Mouse (Mus musculus) layer of hippocampus, postnatal 14 days (tissue): Measurements from ENCODE around the gene Hist3h2a. TPM values are rescaled to one million over a fixed set of nuclear protein-coding genes. Genes with fewer than 3 reads are reported as not detected.

Experiments
- DNase-seq, 2 experiments: peaks; one replicate each; pipeline ENCODE4 v3.0.0; 2021 to 2022; ENCODE audit warnings: low spot score in 2 of 2, mixed read lengths in 1 of 2
- long read RNA-seq, 2 experiments: library from polyadenylated mRNA; stranded (forward); transcript quantifications; one replicate each; pipeline ENCODE4 v2.0.0; 2021
- total RNA-seq, 2 experiments: library from RNA; stranded (reverse); gene quantifications; 2 replicates each; pipeline ENCODE4 v1.2.3; 2021

The Hist3h2a gene
- total RNA-seq, result 10 to 100 TPM; 59.7 to 62.5 TPM
- long read RNA-seq, experiment 1, transcript Hist3h2a-201 (1 exons, 2,146 nt), result major isoform, 75 of 75 reads
- long read RNA-seq, experiment 1, partial matches to known transcripts, result 0 of 75 reads
- long read RNA-seq, experiment 1, other reads (novel, unspliced or antisense), result 0 of 75 reads
- long read RNA-seq, experiment 2, transcript Hist3h2a-201 (1 exons, 2,146 nt), result major isoform, 151 of 151 reads
- long read RNA-seq, experiment 2, partial matches to known transcripts, result 0 of 151 reads
- long read RNA-seq, experiment 2, other reads (novel, unspliced or antisense), result 0 of 151 reads

DNA sequence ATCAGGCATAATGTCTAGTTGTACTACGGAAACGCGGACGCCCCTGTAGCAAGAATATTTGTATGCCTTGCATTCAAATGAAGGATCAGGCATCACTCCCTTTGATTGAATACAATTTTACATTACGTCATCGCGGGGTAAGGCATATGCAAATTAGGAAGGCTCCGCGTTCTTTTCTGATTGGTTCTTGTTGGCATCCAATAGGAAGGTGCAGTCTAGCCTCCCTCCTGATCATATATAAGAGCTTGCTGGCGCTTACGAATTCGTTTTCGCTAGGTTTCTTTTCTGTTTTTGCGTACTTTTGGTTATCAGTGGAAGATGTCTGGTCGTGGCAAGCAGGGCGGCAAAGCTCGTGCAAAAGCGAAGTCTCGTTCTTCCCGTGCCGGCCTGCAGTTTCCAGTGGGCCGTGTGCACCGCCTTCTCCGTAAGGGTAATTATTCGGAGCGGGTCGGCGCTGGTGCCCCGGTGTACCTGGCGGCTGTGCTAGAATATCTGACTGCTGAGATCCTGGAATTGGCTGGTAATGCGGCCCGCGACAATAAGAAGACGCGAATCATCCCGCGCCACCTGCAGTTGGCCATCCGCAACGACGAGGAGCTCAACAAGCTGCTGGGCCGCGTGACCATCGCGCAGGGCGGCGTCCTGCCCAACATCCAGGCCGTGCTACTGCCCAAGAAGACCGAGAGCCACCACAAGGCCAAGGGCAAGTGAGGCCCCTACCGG is at the start of gene Hist3h2a, which contains the start of gene Trim17:
Hist3h2a (plus strand) TSS at position 266 of the 723 bp plus-strand sequence.
Trim17 (plus strand) TSS at position 266 of the 723 bp plus-strand sequence.
- peak; percentile 85 to 99 for DNase-seq

DNA sequence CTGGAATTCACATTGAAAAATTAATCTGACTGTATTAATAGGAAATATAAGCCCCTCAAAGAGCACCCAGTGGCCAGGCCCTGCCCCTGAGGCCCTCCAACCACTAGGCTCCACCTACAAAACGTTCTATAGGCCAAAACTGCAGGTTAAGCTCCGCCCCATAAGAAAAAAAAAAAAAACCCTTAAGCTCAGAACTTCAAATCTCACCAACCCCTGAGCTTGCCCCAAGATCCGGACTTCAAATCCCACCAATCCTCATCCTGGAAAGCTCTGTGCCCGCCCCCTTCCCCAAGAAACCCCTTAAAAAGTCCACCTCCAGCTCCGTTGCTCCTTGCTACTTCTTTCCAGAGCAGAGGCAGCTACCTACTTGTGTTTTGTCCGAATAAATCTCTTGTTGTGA is 49.6 kb upstream of the Hist3h2a start:
- DNase-seq, result peak in 1 of 2 experiments; percentile 14

DNA sequence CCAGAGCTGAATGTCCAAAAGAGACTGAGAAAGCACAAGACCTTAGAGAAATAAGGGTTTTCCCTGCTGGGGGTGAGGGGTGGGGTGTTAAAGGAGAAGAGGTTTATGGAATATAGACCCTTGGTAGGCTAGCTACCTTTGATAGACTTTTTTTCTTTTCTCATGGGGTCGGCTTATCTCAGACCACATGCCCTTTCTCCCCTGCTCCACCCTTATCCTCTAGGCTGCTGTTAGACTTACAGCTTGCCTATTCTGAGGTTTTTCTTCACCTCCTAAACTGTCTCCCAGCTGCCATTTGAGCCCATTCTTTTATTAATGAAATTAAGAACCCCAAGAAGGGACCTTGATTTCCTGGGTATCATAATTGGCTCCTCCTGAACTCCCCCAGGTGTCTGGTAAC is 40.7 kb upstream of the Hist3h2a start:
- DNase-seq, result no peak

DNA sequence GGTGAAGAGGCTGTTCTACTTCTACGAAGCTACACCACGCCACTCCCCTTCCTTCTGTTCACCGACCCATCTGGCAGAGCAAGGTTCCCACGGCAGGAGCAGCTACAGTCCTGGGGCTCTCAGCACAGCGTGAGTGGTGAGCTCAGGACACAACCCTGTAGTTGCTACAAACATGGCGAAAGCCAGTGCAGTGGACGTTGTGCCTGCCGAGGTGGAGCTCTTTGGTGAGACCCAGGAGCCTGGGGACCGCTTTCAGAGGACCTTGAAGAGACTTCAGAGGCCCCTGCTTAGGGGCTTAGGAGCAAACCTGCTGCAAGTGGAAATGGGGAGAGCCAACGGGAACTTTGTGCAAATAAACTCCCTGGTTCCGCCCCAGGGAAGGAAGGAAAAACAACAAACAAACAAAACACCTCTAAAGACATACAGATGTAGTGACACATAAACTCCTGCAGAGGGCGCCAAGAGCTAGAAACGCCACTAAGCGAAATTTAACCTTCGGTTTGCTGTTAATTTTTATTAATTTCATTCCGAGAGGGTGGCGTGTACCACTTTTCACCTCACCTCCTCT is 39.9 kb upstream of the Hist3h2a start:
- DNase-seq, result no peak

DNA sequence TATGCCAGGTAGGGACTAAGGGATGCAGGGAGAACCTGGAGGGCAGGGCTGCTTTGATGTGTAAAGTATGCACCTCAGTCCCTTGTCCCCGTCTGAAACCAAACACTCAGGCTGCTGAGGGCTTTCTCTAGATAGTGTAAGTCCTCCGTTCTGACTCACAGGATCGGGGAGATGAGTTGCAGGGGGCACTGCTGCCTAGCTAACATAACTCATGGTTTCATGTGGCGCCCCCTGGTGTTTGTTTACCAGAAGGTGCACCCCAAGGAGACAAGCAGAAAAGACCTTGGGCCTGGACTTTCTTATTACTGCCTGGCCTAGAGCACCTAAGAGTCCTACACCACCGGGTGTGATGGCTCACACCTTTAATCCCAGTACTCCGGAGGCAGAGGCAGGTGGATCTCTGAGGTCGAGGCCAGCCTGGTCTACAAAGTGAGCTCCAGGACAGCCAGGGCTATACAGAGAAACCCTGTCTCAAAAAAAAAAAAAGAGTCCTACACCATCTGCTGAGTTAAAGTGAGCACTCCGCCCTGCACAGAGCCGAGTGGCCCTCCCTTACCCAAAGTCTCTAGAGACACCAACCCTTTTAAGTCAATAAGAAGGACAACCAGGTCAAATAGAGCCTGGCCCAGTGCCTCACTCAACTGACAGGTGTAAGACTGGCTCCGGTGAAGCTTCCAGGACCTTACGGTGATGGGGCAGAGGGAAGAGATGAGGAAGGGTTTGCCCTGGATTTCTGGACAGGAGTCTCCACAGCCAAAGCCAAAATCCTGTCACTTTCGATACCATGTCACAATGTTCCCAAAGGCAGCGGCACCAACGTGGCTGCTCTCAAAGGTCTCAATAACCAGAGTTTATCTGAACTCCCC is 37.4 kb upstream of the Hist3h2a start:
- DNase-seq, result no peak

DNA sequence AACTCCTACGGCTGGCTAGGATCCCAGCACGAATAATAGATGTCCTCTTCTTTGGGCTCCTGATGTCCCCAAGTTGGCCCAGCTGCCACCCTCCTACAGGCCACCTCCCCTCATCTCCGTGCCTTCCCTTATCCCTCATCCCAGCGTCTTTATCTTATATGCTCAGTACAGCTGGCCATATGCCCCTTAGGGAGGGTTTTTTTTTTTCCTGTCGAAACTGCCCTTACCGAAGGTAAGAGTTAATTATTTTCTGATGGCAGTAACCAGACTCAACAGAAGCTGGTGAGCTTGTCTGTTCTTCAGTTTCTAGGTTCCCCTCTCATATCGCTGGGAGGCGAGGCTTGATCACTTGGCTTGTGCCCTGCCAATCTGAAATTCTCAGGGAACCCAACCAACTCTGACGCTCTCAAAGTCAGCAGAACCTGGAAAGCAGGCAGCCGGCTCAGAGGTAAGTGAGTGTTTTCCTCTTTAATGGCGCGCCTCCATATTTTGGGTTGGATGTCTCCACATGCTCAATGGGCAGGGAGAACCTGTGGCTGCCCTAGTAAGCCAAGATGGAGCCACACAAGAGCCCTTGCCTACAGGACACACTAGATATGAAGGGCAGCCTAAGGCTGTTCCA is 36.6 kb upstream of the Hist3h2a start, which contains the start of gene Btnl10:
Btnl10 (plus strand) TSS at position 164 of the 622 bp plus-strand sequence.
- DNase-seq, result no peak

DNA sequence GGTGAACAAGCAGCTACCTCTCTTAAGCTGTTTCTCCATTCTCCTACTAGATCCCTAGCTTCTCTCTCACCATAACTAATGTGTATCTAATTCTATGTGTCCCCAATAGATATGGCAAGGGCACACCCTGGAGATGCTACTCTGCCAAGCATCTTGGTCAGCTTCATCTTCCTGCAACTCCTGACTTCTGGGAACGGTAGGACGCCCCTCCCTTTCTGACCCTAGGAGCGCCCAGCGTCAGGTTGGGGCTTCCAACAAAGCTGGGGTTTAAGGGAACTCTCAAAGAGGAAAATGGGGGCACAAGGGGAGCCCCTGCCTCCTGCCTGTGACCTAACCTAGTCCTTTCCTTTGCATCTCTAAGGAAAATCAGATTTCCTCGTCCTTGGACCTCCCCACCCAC is 35.7 kb upstream of the Hist3h2a start:
- DNase-seq, result no peak

DNA sequence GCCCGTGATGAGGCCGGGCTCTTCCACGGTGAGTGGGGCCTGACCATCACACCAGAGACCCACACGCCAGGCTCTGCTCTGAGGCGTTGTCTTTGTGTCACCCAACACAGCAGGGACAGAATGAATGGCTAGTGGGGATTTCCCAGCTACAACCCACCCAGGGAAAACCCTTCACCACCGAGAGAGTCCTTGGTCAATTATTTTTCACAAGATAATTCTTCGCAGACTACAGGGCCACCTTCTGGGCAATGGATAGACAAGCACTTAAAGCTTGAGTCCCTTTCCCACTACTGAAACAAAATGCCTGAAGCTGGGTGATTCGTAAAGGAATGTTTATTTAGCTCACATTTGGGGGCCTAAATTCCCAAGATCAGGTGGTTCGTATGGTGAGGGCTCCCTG is 32.1 kb upstream of the Hist3h2a start:
- DNase-seq, result no peak

DNA sequence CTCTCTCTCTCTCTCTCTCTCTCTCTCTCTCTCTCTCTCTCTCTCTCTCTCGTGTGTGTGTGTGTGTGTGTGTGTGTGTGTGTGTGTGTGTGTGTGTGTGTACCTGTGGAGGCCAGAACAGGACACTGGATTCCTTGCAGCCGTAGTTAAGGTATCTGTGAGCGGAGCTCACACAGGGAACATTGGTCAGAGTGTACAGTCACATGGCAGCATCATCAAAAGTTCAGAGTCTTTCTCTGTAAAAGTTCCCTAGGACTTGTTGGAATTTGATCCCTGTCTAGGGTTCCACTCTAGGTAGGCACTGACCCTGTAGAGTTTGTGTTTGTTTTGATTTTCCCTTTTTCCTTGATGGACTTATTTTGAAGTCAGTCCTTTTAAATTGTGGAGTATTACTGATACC is 27.8 kb upstream of the Hist3h2a start:
- no peak for DNase-seq

DNA sequence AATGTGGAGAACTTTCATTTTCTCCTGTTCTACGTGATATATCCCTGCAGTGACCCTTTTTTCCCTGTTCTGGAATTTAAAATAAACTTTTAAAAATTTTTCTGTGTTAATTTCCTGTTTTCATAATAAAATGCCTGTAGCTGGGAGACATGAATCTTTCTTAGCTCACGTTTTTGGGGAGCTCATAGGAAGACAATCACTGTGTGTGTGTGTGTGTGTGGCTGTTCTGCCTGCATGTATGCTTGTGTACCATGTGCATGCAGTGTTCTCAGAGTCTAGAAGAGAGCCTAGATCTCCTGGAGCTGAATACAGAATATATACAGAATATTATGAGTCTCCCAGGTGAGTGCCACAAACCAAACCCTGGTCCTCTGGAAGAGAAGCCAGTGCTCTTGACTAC is 27.4 kb upstream of the Hist3h2a start:
- no peak for DNase-seq

DNA sequence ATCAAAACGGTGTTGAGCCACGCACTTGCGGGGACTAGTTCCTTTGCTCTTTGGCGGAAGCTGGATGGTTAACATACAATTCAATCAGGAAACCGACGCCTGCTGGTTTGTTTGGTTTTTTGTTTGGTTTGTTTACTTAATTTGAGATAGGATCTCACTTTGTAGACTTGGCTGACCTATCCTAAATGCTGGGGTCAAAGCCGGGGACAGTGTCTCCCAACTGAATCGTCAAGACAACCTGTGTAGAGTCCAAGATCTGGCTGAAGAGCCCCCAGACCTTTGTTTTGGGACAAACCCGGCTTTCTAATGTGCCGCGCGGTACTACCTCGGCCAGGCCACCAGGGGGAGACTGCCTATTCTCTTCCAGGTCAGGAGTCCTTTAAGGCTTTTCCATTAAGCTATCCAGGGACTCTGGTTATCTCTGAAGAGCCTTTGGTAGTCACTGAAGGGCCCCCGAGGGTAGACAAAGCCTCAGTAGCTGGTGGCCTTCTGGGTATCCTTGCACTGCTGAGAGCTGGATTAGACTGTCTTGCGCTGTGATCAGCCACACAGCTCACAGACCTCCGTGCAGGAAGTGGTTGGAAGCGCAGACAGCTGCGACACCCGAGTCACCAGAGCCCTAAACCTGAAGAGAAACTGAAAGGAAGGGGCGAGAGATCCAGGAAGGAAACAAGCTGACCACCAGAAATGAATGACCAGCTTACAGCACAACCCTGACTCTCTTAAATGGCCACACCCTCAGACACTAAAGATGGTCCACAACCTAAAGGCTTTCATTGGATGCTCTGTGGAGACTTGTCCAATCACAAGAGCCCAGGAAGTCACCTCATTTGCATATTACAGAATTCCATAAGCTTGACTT is 26.5 kb upstream of the Hist3h2a start:
- peak in 1 of 2 experiments; percentile 40 for DNase-seq

DNA sequence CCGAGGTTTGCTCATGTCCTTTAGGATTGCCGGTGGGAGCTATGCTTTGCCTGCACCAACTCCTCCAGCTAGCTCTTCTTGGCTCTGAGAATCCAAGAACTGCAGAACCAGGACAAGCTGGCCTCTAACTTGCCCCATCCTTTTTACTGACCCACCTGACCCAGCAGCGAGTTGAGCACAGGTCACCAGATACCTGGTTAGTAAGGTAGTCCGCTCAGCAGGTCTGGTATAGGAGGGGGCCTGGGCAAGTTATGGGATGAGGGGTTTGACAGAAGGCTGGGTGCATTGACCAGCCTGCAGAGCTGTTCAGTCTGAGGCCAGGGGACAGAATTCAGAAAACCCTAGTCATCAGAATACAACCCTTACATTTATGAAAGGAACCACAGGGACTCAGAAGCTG is 25.4 kb upstream of the Hist3h2a start:
- no peak for DNase-seq

DNA sequence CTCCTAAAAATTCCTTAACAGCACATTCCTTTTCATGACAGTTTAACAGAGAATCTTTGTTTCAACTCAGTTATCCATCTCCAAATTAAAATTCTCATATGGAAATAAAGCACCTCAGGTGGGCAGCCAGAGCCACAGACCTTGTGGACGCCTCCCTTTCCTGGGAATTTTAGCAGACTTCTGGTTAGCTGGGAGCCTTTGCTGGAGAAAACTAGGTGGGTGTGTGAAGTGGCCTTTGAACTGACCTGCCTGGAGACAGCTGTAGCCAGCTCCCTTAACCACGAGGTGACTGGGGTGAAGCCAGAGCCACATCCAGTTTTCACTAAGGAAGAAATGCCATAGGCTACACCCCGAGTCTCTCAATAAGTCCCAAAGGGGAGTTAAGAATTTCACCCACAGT is 24.8 kb upstream of the Hist3h2a start:
- DNase-seq, result no peak

DNA sequence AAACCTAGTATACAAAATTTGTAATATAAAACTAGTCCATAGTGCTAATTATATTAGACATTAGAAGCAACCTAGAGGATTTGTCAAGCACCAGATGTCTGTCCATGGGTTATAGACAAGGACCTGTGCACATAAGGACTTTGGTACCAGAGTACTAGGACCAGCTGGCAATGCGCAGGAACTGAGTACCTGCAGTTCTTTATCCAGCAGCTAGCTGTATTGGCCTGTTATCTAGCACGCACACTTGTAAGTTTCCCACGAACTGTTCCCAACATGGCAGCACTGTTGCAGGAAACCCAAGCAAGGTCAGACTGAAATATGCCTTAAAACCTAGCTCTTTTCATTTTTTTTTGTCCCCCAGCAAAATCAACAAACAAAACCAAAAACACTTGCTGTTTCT is 24.2 kb upstream of the Hist3h2a start:
- DNase-seq, result no peak

DNA sequence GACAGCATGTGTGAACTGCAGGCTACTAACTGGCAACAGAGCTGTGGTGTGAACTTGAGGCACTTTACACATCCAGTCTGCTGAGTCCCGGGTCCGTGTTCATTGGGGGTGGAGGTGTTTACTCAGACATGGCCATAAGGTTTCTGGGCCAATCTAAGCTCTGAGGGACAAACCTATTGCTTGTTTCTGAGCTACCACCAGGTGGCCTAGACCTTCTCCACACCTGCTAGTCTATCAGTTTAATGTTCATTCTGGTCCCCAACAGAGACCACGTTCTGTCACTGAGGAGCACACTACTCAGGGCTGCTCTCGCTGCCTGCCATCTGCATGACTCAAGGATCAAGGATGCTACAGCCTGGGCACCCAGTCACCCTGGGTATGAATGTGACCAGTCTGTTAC is 22.9 kb upstream of the Hist3h2a start:
- no peak for DNase-seq

DNA sequence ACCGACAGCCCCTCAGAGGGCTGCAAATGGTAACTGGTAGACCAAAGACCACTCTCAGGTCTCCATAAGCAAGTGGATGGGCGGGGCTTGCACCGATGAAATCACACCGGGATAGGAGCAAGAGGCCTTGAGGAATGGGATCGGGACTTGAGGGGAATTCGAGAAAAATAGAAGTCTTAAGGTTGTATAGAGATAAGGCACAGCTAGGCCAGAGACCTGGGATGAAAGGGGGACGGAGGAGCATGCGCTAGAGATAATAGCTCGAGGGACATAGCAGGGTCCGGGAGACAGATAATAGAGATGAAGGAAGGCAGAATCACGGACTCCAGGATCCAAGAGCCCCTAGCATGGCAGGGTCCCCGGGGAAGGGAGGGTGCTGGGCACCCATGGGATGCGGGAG is 16.6 kb upstream of the Hist3h2a start:
- DNase-seq, result no peak

DNA sequence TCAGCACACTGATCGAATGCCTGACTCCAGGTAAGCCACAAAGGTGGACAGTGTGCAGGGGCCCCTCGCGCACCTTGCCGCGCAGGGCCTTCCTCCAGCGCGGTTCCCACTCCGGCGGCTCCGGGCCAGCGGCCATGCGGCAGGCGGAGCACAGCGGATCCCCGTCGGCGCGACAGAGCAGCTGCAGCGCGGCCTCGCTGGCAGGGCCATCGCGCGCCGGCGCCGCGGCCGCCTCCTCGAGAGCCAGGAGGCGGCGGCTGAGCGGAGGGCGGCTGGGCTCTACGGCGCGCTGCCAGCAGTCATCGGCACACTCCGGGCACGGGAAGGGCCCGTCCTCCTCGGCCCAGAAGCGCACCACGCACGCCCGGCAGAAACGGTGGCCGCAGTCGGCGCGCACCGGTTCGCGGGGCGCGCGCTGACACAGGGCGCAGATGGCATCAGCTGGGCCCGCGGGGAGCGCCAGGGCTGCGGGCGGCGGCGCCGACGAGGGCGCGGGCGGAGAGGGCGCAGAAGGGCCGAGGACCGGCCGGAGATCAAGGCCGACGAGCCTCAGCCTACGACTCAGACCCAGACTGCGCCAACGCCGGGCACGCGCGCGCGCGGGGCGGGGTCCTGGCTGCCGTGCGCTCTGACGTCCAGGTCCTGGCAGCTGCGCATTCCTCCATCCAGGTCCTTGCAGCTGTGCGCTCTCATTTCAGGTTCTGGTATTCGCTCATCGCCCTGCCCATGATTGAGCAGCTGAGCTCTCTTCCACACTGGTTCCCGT is 16.0 kb upstream of the Hist3h2a start, which contains the start of gene Rnf187:
Rnf187 (minus strand) TSS at position 595 of the 766 bp plus-strand sequence.
- peak; percentile 87 to 92 for DNase-seq

DNA sequence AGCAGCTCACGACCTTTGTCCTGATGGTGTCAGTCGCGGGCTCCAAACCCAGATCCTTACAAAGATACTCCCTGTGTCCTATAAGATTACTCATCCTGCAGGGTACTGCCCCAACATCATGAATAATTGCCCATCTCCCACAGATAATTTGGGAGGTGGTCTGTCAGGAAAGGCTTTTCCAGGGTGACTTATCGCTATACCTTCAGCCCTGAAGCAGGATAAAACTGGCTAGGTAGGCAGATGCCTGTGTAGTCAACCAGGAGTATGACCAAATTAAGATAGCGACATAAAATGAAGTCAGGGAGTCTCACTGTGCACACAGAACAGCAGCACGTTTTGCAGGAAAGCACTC is 15.4 kb upstream of the Hist3h2a start:
- DNase-seq, result no peak

DNA sequence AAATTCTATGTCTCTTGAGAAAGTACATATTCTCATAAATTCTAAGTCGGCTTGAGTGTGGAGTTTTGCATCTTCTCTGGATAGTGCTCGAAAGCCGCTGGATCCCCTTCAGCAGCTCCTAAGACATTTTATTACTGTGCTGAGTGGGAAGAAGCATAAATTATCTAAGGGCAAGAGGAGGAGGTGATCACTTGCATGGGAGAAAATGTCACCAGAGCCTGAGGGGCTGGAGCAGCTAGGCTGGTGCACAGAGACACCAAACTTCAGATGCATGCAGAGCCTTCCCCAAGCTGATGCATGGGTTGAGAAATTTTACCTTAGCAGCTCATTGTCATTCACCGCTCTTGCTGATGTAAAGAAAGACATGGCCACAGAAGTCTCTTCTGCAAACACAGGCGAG is 10.3 kb upstream of the Hist3h2a start:
- DNase-seq, result no peak
